Mouse (Mus musculus): ENCODE measurements at regions not wholly inside any gene's neighbourhood (a gene's known extent, or its start where the extent isn't known, plus 50 kb on each side); places are given as distances from the start of the nearest gene placed in this dataset.

DNA sequence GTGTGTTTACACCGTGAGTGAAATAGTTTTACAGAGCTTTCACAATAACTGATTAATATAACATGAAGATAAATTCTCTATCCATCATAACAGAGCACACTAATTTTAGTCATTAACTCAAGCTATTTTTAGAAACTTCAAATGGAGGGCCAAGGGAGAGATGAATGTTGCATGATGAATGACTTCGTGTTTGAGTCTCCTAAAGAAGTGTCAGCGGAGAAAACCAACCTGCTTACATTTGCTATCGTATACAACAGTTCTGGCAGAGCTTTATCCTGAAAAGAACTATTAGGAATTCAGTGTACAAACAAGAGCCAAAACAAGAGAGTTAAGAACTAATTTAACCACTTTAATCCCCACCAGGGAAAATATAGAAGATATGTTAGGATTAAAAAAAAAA is 526.9 kb downstream of the Zpld1 start:
- TF ChIP-seq POLR2A (IDR thresholded peaks at IDR 0.05; ENCODE audit: insufficient read depth, low read depth, low read length): no peak
- TF ChIP-seq CTCF (IDR thresholded peaks at IDR 0.05; ENCODE audit: insufficient read depth, low read depth, low read length): no peak
- WGBS: 83% methylated on average over 4 of the region's 4 CpGs
- Histone ChIP-seq H3K4me3 (ENCODE audit: insufficient read depth, low read depth, low read length) (no peak overlapping the region), H3K27ac (ENCODE audit: insufficient read depth, low read depth, low read length) (no peak overlapping the region), H3K4me1 (ENCODE audit: control insufficient read depth, insufficient read depth, low read length) (no peaks in the 10 kb centered on the region)

GRCm38 (mm10) chr16:54744188-54744587 is 553.6 kb downstream of the Zpld1 start:
- H3K4me1 ChIP-seq (ENCODE audit: control insufficient read depth, insufficient read depth, low read length): no peaks in the 10 kb centered on the region
- 83% methylated on average over 1 of the region's 1 CpGs for WGBS
- H3K4me3 ChIP-seq (ENCODE audit: insufficient read depth, low read depth, low read length): no peak overlapping the region
- H3K27ac ChIP-seq (ENCODE audit: insufficient read depth, low read depth, low read length): no peak overlapping the region
- no peak for TF ChIP-seq POLR2A (IDR thresholded peaks at IDR 0.05; ENCODE audit: insufficient read depth, low read depth, low read length)
- no peak for TF ChIP-seq CTCF (IDR thresholded peaks at IDR 0.05; ENCODE audit: insufficient read depth, low read depth, low read length)

DNA sequence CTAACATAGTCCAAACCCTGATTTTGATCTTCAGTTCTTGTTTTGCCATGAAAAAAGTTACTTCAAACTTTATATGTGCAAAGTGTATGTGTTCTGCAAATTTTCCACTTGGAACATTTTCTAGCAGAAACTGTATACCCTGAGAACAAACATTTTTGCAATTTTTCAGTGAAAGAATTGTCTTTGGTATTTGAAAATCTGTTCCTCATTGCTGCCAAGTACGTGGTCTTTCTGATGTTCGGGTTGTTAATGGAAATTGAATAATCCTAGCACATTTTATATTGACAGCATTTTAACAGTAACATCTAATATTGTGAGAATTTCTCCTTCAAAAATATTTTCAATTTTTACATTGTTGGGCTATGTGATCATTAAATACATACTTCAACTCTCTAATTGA is 564.3 kb downstream of the Zpld1 start:
- TF ChIP-seq CTCF (IDR thresholded peaks at IDR 0.05; ENCODE audit: insufficient read depth, low read depth, low read length) (no peak), POLR2A (IDR thresholded peaks at IDR 0.05; ENCODE audit: insufficient read depth, low read depth, low read length) (no peak)
- Histone ChIP-seq H3K27ac (ENCODE audit: insufficient read depth, low read depth, low read length) (no peak overlapping the region), H3K4me3 (ENCODE audit: insufficient read depth, low read depth, low read length) (no peak overlapping the region), H3K4me1 (ENCODE audit: control insufficient read depth, insufficient read depth, low read length) (no peaks in the 10 kb centered on the region)
- 85% methylated on average over 2 of the region's 2 CpGs for WGBS

- 86% methylated on average over 3 of the region's 3 CpGs for WGBS
- H3K4me1 ChIP-seq (ENCODE audit: control insufficient read depth, insufficient read depth, low read length): no peaks in the 10 kb centered on the region
- TF ChIP-seq POLR2A (IDR thresholded peaks at IDR 0.05; ENCODE audit: insufficient read depth, low read depth, low read length) (no peak), CTCF (IDR thresholded peaks at IDR 0.05; ENCODE audit: insufficient read depth, low read depth, low read length) (no peak)
- no peak overlapping the region for H3K27ac ChIP-seq (ENCODE audit: insufficient read depth, low read depth, low read length)
- no peak overlapping the region for H3K4me3 ChIP-seq (ENCODE audit: insufficient read depth, low read depth, low read length)
Observed at GRCm38 (mm10) chr16:54707880-54708279, 589.9 kb downstream of the Zpld1 start.

GRCm38 (mm10) chr16:54682815-54683214 is 615.0 kb downstream of the Zpld1 start:
- H3K27ac ChIP-seq (ENCODE audit: insufficient read depth, low read depth, low read length): no peak overlapping the region
- WGBS: 54% methylated on average over 4 of the region's 4 CpGs
- TF ChIP-seq POLR2A (IDR thresholded peaks at IDR 0.05; ENCODE audit: insufficient read depth, low read depth, low read length): no peak
- TF ChIP-seq CTCF (IDR thresholded peaks at IDR 0.05; ENCODE audit: insufficient read depth, low read depth, low read length): no peak

GRCm38 (mm10) chr16:54648728-54649525 is 648.9 kb downstream of the Zpld1 start:
- no peak for TF ChIP-seq CTCF (IDR thresholded peaks at IDR 0.05; ENCODE audit: insufficient read depth, low read depth, low read length)
- no peak for TF ChIP-seq POLR2A (IDR thresholded peaks at IDR 0.05; ENCODE audit: insufficient read depth, low read depth, low read length)
- no peak overlapping the region for H3K4me3 ChIP-seq (ENCODE audit: insufficient read depth, low read depth, low read length)
- 52% methylated on average over 7 of the region's 7 CpGs for WGBS
- no peaks in the 10 kb centered on the region for H3K4me1 ChIP-seq (ENCODE audit: control insufficient read depth, insufficient read depth, low read length)
- 0 out of 2 replicates have a peak overlapping the region, but pooled peaks have one; percentile 51 for H3K27ac ChIP-seq (ENCODE audit: insufficient read depth, low read depth, low read length)

More at GRCm38 (mm10) chr16:54682815-54683214, 615.0 kb downstream of the Zpld1 start:
- H3K4me3 ChIP-seq (ENCODE audit: insufficient read depth, low read depth, low read length): no peak overlapping the region
- no peaks in the 10 kb centered on the region for H3K4me1 ChIP-seq (ENCODE audit: control insufficient read depth, insufficient read depth, low read length)

DNA sequence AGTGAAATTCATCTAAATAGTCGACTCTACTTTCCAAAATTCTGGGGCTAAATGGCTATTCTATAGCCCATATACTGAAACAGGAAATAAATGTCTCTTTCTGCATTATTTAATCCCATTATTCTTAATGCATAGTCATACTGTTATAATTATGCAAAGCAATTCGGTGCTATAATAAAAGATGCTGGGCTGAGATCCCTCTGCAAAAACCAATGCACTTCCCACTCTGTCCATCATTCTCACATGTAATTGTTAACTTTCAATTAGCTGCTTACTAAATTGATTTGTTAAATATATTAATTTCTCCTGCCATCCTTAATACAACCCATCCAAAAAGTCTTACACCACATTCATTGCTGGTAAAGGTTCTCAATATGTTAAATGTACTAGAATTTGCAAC is 650.0 kb downstream of the Zpld1 start:
- 57% methylated on average over 2 of the region's 2 CpGs for WGBS
- no peaks in the 10 kb centered on the region for H3K4me1 ChIP-seq (ENCODE audit: control insufficient read depth, insufficient read depth, low read length)

DNA sequence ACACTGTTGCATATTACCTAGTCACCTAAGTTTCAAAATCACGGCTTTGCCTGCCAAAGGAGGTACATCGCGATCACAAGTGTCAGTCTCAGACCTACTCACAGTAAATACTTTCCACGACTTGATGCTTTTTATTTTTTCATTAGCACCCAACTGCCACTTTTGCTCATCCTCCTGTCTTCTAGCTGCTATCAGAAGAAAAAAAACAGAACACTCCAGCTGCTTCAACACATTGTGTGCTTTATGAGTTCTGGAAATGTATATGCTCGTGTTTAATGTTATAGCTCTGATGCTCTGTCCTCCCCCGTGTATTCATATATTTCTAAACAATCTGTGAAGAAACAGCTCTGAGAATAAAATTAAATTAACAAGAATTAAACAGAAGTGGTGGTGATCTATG is 651.5 kb downstream of the Zpld1 start:
- 61% methylated on average over 6 of the region's 6 CpGs for WGBS
- Histone ChIP-seq H3K27ac (ENCODE audit: insufficient read depth, low read depth, low read length) (no peak overlapping the region), H3K4me3 (ENCODE audit: insufficient read depth, low read depth, low read length) (no peak overlapping the region), H3K4me1 (ENCODE audit: control insufficient read depth, insufficient read depth, low read length) (no peaks in the 10 kb centered on the region)
- TF ChIP-seq POLR2A (IDR thresholded peaks at IDR 0.05; ENCODE audit: insufficient read depth, low read depth, low read length) (no peak), CTCF (IDR thresholded peaks at IDR 0.05; ENCODE audit: insufficient read depth, low read depth, low read length) (no peak)

More for the DNA sequence above, 650.0 kb downstream of the Zpld1 start:
- H3K4me3 ChIP-seq (ENCODE audit: insufficient read depth, low read depth, low read length): no peak overlapping the region
- H3K27ac ChIP-seq (ENCODE audit: insufficient read depth, low read depth, low read length): no peak overlapping the region
- TF ChIP-seq POLR2A (IDR thresholded peaks at IDR 0.05; ENCODE audit: insufficient read depth, low read depth, low read length) (no peak), CTCF (IDR thresholded peaks at IDR 0.05; ENCODE audit: insufficient read depth, low read depth, low read length) (no peak)

GRCm38 (mm10) chr16:54629183-54629582 is 668.6 kb downstream of the Zpld1 start:
- Histone ChIP-seq H3K27ac (ENCODE audit: insufficient read depth, low read depth, low read length) (no peak overlapping the region), H3K4me3 (ENCODE audit: insufficient read depth, low read depth, low read length) (no peak overlapping the region), H3K4me1 (ENCODE audit: control insufficient read depth, insufficient read depth, low read length) (no peaks in the 10 kb centered on the region)
- no peak for TF ChIP-seq POLR2A (IDR thresholded peaks at IDR 0.05; ENCODE audit: insufficient read depth, low read depth, low read length)
- no peak for TF ChIP-seq CTCF (IDR thresholded peaks at IDR 0.05; ENCODE audit: insufficient read depth, low read depth, low read length)
- 85% methylated on average over 1 of the region's 1 CpGs for WGBS

All from olfactory bulb, adult 2 months (tissue).